Mouse (Mus musculus): Measurements from ENCODE around the gene Igsf8.

The Igsf8 gene

GRCm38 (mm10) chr1:172302851-172303250 is 41.4 kb downstream of the Igsf8 start:
- DNase-seq (ENCODE audit: low read depth, low spot score), result no peak

GRCm38 (mm10) chr1:172304443-172304842 is 43.0 kb downstream of the Igsf8 start:
- no peak for DNase-seq (ENCODE audit: low read depth, low spot score)

GRCm38 (mm10) chr1:172305153-172305552 is 43.7 kb downstream of the Igsf8 start:
- no peak for DNase-seq (ENCODE audit: low read depth, low spot score)

GRCm38 (mm10) chr1:172305635-172306034 is 44.2 kb downstream of the Igsf8 start:
- no peak for DNase-seq (ENCODE audit: low read depth, low spot score)

- DNase-seq (ENCODE audit: low read depth, low spot score), result no peak
These were observed 44.8 kb downstream of the Igsf8 start for GRCm38 (mm10) chr1:172306196-172306595.

GRCm38 (mm10) chr1:172306885-172307284 is 45.4 kb downstream of the Igsf8 start:
- DNase-seq (ENCODE audit: low read depth, low spot score), result no peak

GRCm38 (mm10) chr1:172307936-172308335 is 46.5 kb downstream of the Igsf8 start:
- DNase-seq (ENCODE audit: low read depth, low spot score), result no peak

- no peak for DNase-seq (ENCODE audit: low read depth, low spot score)
These were observed 47.0 kb downstream of the Igsf8 start for GRCm38 (mm10) chr1:172308409-172308808.

- DNase-seq (ENCODE audit: low read depth, low spot score), result peak; percentile 97
These were observed 48.4 kb downstream of the Igsf8 start for GRCm38 (mm10) chr1:172309699-172310398.

GRCm38 (mm10) chr1:172311248-172311906 is 49.9 kb downstream of the Igsf8 start:
- DNase-seq (ENCODE audit: low read depth, low spot score), result no peak

- DNase-seq (ENCODE audit: low read depth, low spot score), result peak; percentile 81
These were observed 50.7 kb downstream of the Igsf8 start for GRCm38 (mm10) chr1:172311921-172312767.

GRCm38 (mm10) chr1:172312768-172313561 is 51.5 kb downstream of the Igsf8 start:
- DNase-seq (ENCODE audit: low read depth, low spot score), result no peak

GRCm38 (mm10) chr1:172313613-172314411 is 52.4 kb downstream of the Igsf8 start:
- DNase-seq (ENCODE audit: low read depth, low spot score), result no peak

GRCm38 (mm10) chr1:172314911-172315310 is 53.5 kb downstream of the Igsf8 start:
- no peak for DNase-seq (ENCODE audit: low read depth, low spot score)

GRCm38 (mm10) chr1:172317431-172317830 is 56.0 kb downstream of the Igsf8 start:
- DNase-seq (ENCODE audit: low read depth, low spot score), result no peak

GRCm38 (mm10) chr1:172317946-172318345 is 56.5 kb downstream of the Igsf8 start:
- DNase-seq (ENCODE audit: low read depth, low spot score), result no peak

GRCm38 (mm10) chr1:172318424-172319035 is 57.1 kb downstream of the Igsf8 start:
- DNase-seq (ENCODE audit: low read depth, low spot score), result no peak

GRCm38 (mm10) chr1:172319346-172319745 is 57.9 kb downstream of the Igsf8 start:
- no peak for DNase-seq (ENCODE audit: low read depth, low spot score)

GRCm38 (mm10) chr1:172319921-172320411 is 58.5 kb downstream of the Igsf8 start:
- DNase-seq (ENCODE audit: low read depth, low spot score), result peak; percentile 49

GRCm38 (mm10) chr1:172322725-172323124 is 61.3 kb downstream of the Igsf8 start:
- DNase-seq (ENCODE audit: low read depth, low spot score), result no peak

All from mesoderm, embryonic 11.5 days (tissue).